Mouse (Mus musculus) gastrocnemius, postnatal 10 days (tissue): ENCODE results near the gene Kcna10. TPM values are rescaled to one million over a fixed set of nuclear protein-coding genes. Genes with fewer than 3 reads are reported as not detected.

ENCODE experiments used
- DNase-seq: peaks from one replicate; pipeline ENCODE4 v3.0.0; 2021; ENCODE audit warnings: mixed read lengths
- long read RNA-seq, 2 experiments: library from polyadenylated mRNA; stranded (forward); transcript quantifications; one replicate each; pipeline ENCODE4 v2.0.0; 2021
- total RNA-seq, 2 experiments: library from RNA; stranded (reverse); gene quantifications; 2 replicates each; pipeline ENCODE4 v1.2.3; 2021

Kcna10 gene
- total RNA-seq = under 1 TPM in 1 of 2 experiments, not detected in 1; 0.19 TPM
- long read RNA-seq, experiment 1, partial matches to known transcripts = 0 of 1 reads
- long read RNA-seq, experiment 1, other reads (novel, unspliced or antisense) = 0 of 1 reads
- long read RNA-seq, experiment 2 = 0 reads

DNA sequence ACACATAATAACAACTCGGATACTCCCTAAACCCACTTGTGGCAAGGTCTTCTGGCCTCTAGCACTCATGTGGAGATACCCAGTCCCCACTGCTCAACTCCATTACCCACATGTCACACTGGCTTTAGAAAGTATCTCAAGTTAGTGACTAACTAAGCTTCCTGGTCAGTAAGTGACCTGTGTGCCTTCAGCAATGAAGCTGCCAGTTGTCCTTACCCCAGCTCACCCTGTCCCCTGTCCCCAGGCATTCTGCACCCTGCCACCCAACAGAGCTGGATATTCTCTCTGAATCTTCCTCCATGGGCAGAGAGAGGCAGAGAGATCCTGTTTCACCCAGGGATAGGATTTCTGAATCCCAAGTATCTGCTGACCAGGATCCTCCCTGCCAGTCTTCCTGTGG lies at the start of gene Kcna10:
TSS of gene Kcna10 (plus strand) at position 301 of the 400 bp plus-strand sequence.
- no peak for DNase-seq

DNA sequence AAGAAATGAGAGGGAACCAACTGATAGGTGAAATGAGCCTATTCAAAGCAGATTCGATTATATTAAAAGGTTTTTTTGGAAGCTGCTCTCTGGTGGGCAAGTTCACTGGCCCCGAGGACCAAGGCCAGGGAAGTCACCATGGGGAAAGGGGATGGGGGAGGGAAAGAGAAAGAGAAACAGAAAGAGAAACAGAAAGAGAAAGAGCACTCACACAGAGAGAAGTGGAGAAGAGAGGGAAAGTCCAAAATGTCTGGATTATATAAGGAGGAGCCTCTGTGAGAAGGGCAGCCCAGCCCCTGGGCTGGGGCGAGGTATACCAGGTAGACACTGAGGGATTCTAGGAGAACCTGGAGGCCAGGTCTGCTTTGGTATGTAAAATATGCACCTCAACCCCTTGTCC lies 48.4 kb upstream of the Kcna10 start:
- DNase-seq = no peak

DNA sequence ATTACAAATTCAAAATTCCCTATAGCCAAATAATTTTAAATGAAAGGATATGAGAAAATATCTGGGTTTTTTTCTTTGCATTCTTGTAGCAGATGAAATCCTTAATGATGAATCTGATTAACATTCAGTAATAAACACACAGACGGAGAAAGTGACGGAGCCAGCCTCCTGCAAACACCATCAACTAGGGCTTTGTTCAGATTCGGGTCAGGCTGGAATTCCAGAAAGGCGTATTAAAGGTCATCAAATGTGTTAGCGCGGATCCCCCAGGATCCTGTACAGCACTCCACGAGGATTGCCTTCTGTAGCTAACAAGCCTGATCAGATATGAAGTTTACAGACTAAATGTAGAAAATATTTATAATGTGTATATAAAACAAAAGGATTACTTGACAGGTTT lies 35.7 kb upstream of the Kcna10 start:
- no peak for DNase-seq

DNA sequence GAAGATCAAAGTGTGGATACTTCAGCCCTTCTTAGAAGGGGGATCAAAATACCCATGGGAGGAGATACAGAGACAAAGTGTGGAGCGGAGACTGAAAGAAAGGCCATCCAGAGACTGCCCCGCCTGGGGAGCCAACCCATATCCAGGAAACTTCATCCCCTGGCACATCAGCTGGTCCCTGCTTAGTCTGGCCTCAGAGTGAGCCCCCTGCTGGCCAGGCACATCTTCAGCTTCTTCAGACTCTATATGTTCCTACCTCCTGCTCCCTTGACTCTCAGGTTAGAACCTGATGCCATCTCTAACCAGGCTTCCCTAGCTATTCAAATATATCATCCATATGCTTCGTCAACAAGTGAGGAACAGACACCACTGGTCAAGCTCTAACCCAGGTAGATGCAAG lies 33.9 kb upstream of the Kcna10 start:
- DNase-seq = peak; percentile 42

DNA sequence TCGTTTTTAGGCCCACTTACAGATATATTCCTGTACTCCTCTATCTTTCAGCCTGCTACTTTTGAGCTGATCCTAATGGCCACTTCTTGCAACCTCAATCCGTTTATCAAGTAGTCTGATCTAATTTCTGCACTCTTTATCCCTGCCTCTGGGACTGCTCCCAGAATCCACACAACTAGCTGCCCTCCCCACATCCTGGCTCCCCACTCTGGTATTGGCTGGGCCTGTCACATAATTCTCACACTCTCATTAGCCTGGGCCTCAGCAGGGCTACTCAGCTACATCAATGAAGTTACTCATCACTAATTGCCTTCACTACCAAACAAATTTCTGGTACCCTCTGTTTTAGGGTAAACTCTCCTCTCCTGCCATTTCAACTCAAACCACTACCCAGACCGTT lies 32.4 kb upstream of the Kcna10 start:
- no peak for DNase-seq

DNA sequence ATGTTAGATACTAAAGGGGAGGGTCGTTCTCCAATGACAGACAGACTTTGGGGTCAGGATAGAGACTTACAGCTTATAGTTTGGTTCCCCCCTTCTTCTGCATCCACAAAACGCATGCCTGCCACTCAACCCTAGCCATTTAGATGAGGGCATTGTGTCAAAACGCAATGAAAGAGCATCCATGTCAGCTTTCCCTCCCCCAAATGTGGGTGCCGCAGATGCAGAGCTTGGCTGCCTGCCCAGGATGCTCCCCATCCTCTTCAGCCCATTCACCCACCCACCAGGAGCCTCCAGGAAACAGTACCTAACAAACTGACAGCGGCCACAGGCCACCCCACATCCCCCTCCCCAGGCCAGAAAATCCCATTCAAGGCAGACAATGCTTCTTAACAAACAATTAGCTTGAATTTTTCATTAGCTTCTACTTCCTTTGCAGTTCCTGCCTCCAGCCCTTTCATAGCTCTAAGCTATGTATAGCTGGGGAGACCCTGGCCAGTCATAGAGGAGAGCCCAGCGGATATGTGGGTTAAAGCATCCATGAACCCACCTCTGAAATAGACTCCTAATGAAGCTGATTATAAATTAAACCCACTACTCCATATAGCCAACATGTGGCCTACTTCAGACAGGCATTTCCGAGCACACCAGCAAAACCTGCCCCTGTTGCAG lies 31.9 kb upstream of the Kcna10 start:
- no peak for DNase-seq

DNA sequence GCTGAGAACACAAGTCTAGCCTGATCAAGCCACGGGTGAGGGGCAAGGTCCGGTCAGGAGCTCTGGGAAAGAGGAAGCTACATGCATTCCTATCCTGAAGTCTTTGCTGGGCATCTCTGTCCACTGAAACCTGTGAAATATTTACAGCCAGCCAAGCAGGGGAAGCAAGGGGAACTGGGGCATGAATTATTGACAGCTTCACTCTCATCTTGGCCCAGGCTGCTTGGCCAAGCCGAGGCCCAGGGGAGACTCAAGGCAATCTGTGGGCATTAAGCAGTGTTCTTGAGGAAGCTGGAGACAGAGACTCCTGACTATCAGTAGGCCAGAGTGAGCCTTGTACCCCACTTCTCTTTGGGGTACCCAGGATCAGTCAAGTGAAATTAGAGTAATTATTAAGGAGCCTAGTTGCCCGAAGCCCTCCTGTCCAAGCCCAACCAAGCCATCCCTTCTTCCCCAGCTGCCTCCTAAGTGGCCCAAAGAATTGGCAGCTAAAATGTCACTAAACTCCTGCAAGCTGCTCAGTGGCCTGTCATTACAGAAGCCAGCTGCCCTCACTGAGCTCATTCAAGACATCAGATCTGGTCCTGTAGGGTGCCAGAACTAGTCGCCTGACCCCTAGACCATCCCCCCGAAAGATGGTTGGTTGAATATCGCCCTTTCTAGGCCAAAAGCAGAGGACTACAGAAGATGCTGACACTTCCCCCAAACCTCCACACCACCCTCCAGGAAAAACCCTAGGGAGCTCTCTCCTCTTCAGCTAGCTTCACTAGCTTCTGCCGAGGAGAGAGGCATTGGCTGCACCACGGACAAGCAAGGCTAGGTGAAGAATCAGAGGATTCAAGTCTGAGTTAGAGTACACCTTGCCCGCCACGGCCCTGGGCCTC lies 28.8 kb upstream of the Kcna10 start:
- no peak for DNase-seq

DNA sequence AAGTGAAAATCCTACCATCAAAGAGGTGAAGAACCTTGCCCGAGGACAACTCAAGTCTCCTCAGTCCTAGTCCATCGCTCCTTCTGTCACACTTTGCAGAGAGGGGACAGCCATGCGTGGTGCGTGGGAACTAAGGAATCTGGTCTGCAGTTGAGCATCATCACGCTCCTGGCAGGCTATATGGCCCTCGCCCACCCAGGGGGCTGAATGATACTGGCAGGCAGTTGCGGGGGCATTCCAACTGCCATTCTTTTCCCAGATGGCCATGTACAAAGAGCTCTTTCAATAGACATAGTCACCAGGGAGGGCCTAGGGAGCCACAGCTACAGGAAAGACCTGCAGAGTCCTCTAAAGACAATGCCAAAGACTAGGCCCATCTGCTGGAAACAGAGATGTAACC lies 24.0 kb upstream of the Kcna10 start:
- no peak for DNase-seq

DNA sequence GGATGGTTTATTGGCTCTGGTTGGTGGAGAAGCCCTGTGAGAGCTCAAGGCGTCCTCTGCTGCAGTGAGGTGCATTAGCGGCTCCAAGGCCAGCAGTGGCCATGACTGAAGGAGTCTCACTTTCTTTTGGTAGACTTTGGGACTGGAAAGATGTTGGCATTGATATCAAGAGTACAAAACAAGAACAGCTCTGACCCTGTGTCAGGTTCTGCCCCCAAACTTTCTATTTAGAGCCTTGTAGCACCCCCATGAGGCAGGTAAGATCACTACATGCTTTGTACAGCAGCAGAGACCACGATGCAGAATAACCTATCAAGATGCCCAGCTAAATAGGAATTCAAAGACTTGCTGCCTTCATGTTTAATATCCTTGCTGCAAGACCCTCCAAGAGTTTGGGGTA lies 23.4 kb upstream of the Kcna10 start:
- no peak for DNase-seq

DNA sequence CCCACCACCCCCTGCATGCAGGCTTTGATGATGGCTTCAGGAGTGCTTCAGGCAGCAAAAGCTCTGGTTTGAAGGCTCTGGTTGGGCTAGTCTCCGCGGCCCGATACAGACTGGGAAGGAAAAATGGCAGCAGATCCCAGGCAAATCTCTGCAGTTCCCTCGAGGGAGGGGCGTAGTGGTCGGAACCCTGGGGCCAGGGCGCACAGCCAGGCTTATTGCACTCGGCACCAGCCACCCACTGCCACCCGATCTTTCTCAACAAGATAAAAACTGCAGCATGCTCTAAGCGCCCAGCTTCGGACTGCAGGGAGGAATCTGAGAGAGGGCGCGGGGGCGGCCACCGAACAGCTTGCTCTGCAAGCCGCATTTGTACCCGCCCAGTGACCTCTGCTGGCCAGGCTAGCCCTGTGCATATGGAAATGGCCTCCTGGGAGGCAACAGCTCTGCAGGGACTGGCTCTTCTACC lies 23.0 kb upstream of the Kcna10 start:
- DNase-seq = peak; percentile 31

DNA sequence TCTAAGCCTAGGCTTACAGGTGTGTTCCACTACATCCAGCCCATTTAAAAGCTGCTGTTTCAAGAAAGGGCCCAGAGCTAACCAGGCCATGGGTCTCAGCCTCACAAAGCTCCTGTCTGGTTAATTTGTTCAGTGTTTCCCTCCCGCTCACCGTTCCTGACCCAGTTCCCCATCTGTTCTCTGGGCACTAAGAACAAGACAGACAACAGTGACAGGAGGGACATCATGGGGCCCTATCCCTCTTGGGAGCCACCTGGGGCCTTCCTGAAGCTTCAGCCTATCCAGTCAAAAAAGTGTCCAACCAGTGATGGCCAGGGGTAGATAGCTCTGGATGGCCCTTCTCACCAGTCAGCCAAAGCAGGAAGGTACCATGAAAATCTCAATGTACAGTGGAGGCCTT lies 20.1 kb upstream of the Kcna10 start:
- DNase-seq = no peak

DNA sequence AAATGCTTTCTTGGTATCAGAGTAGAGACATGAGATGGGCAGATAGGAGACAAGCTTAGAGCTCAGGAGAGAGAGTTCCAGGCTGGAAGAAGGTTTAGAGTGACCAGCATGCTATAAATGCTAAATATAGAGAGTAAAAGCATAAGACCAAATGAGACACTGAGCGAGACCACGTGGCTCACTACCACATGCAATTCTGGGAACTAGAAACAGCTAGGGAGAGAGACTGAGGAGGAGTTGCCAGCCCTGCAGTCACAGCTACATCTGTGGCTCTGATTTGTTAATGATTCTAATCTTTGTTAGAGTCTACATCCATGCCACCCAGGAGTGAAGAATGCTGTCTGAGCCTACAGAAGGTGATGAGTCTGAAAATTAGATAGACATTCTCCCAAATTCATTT lies 13.3 kb upstream of the Kcna10 start:
- DNase-seq = no peak

DNA sequence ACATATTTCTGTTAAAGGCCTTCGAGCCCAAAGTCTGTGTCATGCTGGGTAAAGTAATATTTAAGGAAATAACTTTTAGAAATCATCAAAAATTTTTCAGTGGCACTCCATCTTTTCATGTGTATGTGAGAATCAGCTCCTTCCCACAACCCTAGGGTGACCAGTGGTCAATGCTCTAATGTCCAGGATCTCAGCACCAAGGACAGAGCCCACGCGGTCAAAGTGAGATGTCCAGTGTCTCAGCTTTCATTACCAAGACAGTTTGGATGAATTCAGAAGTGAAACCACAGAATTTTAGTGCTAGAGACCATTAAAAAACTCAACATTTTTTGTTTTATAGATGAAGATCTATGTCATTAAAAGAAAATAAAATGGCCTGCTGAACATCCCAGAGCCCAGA lies 10.9 kb upstream of the Kcna10 start:
- no peak for DNase-seq

DNA sequence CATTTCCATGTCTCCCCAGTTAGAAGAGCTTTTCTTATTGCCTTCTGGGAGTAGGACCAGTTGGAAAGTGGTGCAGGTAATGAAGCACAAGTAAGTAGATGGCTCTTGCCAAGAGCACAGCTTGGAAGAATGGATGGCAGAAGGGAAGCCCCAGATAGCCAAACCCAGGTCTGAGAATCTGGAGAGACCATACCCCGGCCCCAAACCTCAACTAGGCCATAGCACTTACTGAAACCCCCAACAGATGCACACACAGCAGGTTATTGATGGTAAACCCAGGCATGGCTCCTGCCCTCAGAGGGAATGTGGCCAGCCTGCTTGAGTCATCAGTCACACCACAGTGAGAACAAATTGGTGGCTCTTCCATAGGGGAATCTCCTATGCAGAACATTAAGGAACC lies 10.3 kb upstream of the Kcna10 start:
- no peak for DNase-seq

DNA sequence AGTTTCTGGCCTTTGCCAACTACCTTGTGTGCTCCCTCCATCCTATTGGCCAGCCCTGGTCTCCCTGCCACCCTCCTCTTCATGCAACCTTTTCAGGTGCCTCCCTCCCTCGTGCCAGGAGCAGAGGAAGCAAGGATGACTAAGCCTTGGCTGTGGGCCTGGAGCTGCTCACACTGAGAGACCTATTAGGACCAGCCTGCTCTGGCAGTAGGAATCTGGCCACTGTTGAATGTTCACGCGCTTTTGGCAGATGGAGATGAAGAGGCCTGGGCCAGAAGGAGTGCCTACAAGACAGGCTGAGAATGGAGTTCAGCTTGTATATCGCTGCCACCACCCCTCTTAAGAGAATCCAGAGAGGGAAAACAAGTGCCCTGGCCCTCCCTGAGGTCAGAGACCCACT lies 7.4 kb upstream of the Kcna10 start:
- no peak for DNase-seq

DNA sequence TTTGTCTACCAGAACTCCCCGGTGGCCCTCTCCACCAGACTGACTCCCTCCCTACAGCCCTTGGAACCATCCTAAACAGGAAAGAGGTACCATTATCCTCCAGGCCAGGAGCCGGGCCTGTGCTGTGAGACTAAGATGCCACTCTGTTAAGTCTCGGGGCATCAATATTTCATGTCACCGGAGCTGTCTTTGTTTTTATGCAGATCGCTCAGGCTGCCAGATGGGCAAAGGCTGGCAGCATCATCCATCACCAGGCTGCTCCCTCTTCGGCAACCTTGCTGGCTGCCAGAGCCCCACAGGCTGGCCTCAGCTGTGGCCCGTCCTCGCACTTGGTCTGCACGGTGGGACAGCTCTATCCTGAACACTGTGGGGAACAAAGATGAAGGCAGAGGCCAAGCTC lies 6.4 kb upstream of the Kcna10 start:
- no peak for DNase-seq

DNA sequence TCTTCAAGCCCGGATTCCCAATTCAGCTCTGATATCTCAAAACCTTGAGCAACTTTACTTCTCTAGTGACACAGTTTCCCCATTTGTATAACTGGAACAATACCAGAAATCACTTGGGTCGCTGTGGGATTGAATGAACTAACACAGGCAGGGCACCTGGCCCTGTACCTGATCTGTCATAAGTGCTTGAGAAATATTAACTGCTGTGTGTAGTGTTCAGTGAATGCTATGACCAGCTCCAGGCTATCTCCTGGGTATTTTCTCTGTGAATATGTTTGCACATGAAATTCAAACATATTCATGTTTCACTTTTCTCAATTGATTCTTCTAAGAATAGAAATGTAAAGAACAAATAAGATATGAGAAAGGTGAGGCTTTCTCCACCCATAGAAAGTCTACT lies 2.0 kb upstream of the Kcna10 start:
- no peak for DNase-seq

DNA sequence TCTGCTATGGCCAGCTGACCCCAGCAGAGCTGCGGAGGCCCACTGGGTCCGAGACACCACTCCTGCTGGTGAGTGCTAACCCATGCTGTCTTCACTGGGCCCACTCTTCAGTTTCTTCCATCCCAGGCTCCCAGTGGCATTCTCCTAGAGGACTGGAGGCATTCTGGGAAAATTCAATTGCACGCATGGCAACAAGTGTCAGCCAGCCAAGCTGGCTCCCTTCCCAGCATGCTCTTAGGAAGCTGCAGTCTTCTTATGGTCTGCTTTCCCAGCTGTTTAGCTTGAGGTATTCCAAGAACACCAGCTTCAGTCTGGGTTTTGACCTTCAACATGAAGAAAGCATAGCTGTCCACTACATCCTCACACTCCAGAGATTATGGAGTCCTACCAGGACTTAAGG lies 322 bp downstream of the Kcna10 start:
- peak; percentile 49 for DNase-seq

DNA sequence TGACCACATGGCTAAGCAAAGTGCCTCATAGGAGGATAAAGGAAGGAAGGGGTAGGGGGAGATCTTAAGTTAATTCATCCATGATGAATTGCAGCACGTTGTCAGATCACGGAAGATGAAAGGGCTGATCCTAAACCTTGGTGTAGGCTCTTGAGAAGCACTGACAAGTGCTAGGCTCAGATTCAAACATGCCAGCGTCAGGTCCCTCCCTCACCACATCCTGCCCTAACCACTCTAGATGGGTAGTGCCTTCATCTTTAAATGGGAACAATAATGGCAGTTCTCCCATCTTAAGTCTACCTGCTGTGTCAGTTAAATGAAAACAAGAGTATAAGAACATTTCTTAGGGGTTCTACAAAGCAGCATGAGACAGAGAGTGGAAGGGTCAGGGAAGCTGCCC lies 2.7 kb downstream of the Kcna10 start:
- no peak for DNase-seq

DNA sequence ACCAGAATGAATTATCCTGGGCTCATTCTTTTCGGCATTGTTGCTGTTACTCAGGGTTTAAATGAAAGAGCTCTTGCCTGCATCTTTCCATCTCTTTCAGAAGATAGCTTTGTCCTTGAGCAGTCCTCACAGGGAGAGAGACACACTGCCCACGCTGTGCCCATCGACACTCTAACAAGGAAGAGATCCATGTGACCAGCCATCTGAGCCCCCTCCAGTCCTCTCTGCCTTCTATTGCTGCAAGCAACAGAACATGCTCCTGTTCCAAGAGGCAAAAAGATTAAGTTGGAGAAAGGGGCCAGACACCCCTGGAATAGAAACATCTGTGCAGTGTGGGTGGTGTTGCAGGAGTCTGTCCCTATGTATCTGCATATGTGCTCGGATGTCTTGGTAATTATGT lies 4.2 kb downstream of the Kcna10 start:
- no peak for DNase-seq

DNA sequence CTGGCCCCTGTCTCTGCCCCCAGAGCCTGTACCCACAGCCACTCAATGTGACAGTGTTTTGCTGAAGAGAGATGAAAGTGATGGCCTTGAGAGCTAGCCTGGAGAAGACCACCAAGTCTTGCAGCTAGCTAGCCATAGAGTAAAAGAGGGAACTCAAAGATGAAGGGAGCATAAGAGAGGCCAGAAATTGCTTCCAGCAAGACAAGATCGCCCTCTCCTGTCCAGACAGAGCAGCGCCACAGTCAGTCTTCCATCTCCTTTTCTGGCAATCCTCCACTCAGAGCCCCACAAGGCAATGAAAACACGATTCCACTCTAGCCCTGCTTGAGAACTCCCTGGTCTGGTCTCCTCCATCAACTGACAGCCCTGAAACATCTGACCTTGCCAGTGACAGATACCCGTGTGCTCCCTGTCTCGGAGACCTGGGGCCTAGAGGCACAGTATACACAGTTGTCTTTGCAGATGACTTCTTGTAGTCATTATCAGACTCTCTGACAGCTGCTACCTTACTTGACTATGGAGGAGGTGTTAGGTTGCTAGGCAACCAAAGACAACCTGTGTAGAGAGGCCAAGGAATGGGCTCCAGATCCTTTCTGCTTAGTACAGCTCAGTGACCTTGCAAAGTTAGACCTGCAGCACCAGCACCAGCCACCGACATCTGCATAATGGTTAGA lies 5.5 kb downstream of the Kcna10 start:
- peak; percentile 16 for DNase-seq

DNA sequence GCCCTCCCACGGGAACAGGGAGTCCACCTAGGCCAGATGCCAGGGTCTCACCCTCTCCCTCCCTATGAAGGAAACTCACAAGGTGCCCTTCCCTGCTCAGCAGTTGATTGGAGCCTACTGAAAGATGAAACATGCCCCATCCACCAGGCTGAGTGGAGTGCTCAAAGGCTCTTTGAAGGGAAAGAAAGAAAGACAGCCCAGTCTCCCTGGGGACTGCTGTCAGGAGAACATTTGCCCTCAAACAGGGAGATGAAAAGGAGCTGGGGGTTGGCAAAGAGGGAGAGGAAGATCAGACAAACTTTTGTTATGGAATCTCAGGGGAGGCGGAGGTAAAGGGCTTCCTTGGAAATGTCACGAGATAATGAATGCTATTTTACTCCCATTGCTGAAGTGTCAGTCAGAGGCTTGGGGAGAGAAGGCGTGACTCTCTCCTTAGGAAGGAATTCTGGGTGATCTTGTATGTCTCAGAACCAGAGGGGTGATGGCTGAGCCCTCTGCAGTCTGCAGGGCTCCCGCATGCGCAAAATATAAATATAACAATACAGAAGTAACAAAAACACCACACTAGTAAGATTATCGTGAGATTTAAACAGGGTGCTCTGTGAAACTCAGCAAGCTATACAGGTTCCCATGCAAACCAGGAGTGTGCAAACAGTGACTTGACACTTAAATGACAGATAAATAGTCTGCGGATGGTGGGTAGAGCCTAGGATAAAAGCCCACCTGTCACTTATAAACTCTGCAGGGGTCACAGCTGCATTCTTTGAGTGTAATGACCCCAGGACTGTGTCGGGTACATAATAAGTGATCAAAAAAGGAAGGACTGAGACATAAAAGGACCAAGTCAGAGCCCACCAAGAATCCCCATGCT lies 18.7 kb downstream of the Kcna10 start:
- DNase-seq = no peak
